Mouse (Mus musculus) frontal cortex, postnatal 14 days (tissue): ENCODE measurements around the gene Ltbp4.

Experiments used
- DNase-seq, 2 experiments: peaks; one replicate each; pipeline ENCODE4 v3.0.0; 2022; ENCODE audit warnings: low spot score in 2 of 2

The Ltbp4 gene

GRCm38 (mm10) chr7:27327500-27327899 lies 10.0 kb downstream of the Ltbp4 start:
- DNase-seq: no peak

GRCm38 (mm10) chr7:27326101-27326880 lies 11.2 kb downstream of the Ltbp4 start:
- no peak for DNase-seq

- DNase-seq: no peak
These were observed 11.8 kb downstream of the Ltbp4 start for GRCm38 (mm10) chr7:27325697-27326096.

DNA sequence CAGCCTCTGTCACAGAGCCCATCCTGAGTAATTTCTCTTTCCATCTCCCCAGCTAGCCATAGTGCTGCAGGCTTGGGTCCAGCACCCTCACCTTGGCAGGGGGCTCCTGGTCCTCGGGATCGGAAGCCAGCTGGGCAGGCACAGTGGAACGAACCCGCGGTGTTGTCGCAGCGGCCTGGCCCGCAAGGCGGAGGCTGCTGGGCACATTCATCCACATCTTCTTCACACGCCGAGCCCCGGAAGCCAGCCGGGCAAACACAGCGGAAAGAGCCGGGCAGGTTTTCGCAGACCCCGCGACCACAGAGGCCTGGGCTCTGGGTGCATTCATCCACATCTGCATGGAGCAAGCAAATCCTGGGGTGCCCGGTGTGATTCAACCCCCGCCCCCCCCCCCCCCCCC lies 12.6 kb downstream of the Ltbp4 start:
- DNase-seq: no peak

GRCm38 (mm10) chr7:27324161-27324560 lies 13.3 kb downstream of the Ltbp4 start:
- DNase-seq: no peak

DNA sequence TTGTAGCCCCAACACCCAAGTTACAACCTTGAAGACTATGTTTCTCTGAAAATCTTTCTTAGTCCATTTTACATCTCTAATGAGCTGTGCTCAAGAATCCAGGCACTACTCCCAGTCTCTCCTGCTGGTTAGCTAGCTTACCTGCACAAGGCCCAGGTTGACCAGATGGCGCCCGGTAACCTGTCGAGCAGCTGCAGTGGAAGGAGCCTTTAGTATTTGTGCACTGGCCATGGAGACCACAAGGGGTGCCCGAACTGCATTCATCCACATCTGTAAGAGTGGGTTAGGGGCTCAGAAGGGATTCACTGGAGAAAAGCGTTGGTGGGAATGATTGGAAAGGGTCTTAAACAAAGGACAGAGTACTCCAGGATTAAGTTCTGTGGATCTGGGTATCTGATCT lies 14.5 kb downstream of the Ltbp4 start:
- DNase-seq: no peak

GRCm38 (mm10) chr7:27322291-27322690 lies 15.2 kb downstream of the Ltbp4 start:
- DNase-seq: no peak

DNA sequence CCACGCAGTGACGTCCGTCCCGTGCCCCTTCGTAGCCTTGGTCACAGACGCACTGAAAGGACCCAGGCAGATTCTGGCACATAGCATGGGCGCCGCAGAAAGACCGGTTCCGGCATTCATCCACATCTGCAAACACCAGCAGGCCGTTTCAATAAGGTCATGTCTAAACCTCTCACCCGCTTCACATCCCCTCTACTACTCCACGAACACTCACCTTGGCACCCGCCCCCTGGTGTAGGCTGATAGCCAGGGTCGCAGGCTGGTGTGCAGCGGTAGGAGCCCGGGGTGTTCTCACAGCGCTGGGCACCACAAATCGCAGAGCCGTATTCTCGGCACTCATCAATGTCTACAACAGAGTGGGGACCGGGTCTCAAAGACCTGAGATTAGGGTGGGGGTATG lies 18.1 kb downstream of the Ltbp4 start:
- no peak for DNase-seq

GRCm38 (mm10) chr7:27315958-27316357 lies 21.5 kb downstream of the Ltbp4 start:
- no peak for DNase-seq

DNA sequence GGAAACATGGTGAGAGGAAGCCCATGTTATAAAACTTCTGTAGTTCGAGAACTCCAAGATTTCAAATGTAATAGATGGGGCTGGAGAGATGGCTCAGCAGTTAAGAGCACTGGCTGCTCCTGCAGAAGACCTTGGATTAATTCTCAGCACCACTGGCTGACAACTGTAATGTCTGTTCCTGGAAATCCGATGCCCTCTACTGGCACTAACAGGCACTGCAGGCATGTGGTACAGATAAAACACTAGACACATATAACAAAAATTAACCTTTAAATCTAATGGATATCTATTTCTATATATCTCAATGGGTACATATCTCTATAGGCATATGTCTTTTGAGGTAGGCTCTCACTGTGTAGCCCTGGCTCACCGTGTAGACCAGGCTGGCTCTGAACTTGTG lies 23.1 kb downstream of the Ltbp4 start:
- no peak for DNase-seq

DNA sequence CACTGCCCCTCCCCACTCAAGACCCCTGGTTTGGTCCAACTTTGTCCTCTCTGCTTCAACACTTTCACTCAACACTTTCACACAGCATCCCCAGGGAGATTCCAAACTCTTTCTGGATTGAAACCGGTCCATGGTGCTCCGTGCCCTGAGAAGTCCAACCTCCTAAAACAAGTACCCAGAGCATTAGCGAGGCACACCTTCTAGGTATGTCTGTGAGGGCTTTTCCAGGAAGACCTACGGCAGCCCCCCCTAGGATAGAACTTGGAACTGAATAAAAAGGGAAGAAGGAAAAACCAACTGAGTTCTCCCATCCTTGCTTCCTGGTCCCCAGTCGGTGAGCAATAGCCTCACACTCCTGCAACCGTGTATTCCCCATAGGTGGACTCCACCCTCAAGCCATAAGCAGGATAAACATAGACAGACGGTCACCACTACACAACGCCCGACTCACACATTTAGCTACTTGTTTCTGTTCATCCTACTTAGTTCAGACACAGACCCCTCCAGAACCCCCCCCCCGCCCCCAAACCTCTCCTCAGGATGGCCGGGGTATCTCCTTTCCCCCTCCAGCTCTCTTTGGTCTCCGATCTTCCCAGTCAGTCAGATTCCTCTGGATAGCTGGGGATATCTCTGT lies 25.7 kb downstream of the Ltbp4 start:
- no peak for DNase-seq

DNA sequence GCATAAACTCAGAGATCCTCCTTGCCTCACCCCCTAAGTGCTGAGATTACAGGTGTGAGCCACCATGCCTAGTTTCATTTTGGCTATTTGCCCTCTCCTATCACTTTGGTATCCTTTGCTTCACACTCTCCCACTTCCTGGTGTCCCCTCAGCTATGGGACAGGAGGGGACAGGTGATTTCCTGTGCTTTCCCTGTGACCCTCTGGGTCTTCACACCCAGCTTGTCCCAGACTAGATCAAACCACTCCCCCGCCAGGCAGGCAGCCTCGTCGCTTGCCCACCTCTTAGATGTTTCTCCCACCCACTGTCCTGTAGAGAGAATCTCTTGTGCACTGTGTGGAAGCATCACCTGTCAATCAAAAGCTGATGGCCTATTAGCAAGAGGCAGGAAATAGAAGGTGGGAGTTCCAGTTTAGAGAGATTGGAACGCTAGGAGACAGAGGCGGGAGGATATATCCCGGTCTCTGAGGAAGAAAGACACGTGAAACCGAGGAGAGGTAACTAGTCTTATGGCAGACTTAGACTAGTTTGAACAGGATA lies 26.4 kb downstream of the Ltbp4 start:
- no peak for DNase-seq

GRCm38 (mm10) chr7:27310306-27310705 lies 27.2 kb downstream of the Ltbp4 start:
- no peak for DNase-seq

DNA sequence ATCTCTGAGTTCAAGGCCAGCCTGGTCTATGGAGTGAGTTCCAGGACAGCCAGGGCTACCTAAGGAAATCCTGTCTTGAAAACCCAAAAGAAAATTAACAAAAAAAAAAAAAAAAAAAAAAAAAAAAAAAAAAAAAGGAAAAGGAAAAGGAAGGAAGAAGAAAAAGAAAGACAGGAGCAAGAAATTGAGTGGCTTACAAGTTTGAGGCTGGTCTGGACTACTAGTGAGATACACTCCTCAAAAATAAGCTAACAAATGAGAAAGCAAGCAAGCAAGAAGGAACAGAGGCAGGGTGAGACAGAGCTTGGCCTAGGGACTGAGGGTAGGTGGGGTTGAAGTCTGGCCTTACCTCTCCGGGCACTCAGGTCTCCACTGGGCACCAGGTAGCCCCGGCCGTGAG lies 27.7 kb downstream of the Ltbp4 start:
- DNase-seq: no peak

DNA sequence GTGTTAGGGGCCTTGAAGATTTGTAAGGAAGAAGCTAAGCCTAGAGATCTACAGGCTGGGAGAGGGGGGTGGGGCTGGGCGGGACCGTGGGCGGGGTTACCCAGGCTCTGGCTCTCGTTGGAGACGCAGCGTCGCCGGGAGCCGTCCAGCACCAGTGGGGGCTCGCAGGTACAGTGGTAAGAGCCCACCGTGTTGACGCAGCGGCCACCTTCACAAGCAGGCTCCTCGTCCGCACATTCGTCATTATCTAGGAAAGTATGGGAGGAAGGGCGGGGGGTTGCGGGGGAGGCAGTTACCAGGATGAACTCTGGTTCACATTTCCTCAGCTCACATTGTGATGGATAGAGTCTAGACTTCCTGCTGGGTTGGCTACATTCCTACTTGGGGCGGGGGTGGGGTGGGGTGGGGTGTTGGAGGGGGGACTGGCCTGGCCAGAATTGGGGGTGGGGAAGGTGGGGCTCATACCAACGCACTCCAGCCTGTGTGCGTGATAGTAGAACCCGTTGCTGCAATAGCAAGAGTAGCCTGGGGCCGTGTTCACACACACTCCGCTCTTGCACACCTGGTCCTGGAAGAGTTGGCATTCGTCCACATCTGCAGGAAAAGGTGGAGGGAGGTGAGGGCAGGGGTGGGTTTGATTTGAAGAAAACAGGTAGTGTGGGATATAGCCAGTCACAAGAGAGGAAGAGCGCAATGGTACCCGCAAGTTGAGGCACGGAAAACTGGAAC lies 28.5 kb downstream of the Ltbp4 start:
- DNase-seq: no peak

- DNase-seq: no peak
These were observed 29.9 kb downstream of the Ltbp4 start for GRCm38 (mm10) chr7:27307551-27307950.

GRCm38 (mm10) chr7:27306161-27307160 lies 31.0 kb downstream of the Ltbp4 start:
- no peak for DNase-seq

- DNase-seq: no peak
These were observed 32.3 kb downstream of the Ltbp4 start for GRCm38 (mm10) chr7:27305091-27305730.

GRCm38 (mm10) chr7:27302172-27302571 lies 35.3 kb downstream of the Ltbp4 start:
- DNase-seq: peak in 1 of 2 experiments; percentile 60

DNA sequence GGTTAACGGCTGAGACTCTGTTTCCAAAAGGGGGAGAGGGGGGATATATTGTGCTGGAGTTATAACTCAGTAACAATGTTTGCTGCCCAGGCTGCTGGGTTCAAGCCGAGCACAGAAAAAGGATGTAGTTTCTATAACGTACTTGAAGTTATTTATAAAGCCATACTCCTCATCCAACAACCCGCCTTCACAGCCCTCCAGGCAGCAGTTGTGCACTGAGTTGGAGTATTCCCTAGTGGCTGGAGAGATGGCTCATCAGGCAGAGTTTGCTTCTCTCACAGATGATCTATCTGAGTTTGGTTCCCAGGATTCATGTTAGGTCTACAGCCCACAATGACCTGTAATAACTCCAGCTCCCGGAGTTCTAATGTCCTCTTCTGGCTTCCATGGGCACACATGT lies 36.7 kb downstream of the Ltbp4 start:
- no peak for DNase-seq

GRCm38 (mm10) chr7:27300351-27300750 lies 37.1 kb downstream of the Ltbp4 start:
- no peak for DNase-seq
